Mouse (Mus musculus) spleen, postnatal 10 days (tissue): ENCODE data around the gene Fem1a.

Experiments
- DNase-seq, 2 experiments: peaks; one replicate each; pipeline ENCODE4 v3.0.0; 2021 to 2022; ENCODE audit warnings: low spot score in 2 of 2

The Fem1a gene

DNA sequence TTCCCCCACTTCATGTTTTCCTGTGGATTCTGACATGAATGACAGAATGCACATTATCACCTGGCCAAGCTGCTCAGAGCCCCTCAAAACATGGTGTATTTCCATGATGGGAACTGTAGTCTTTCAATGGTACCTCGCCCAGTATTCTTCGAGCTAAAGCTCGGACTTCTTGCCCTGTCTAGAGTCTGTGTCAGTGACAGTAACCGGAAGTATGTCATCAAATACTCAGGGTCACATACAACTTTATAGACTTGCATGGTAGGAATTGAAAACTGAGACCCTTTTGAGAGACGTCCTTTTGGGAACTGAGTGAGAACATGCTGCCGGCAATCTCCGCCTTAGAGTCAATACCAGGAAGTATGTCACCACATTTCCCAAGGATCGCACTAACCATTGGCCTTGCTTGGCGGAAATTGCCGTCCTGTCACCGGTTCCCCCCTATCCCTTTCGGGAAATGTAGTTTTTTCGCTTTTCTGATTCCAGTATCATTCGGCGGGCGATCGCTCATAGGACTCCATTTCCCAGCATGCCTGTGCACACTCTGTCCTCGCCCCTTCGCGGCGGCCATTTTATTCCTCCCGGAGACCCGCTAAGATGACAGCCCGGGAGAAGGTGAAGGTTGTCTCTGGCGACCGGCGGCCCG lies at the start of gene Fem1a:
TSS of gene Fem1a (plus strand) at position 572 of the 643 bp plus-strand sequence.
- peak; percentile 83 to 91 for DNase-seq

DNA sequence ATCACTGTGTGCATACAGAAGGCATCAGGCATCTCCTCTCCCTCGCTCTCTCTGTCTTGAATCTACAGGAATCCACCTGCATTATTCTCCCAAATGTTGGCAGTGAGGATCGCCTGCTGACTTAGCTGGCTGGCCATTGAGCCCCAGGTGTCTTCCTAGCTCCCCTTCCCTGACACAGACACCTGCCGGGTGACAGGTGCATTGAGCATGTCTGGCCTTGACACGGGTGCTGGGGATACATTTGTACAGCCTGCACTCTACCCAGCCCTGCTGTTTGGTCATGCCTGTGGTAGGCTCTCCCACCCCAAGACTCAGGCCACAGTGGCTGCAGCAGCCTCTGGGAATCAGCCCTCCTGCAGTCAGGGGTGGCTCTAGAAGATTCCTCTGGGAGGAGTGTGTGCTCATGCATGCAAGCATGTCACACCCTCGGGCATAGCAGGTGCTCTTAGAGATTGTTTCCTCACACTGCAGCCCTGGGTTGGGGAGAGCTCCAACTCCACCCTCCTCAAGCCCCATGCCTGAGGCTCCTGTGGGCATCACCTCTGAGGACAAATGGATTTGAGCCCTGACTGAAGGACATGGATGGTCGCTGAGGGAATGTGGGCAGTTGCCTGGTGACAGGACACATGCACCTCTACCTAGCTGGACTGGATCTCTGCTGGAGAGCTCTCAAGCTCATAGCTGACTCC lies 49.5 kb upstream of the Fem1a start:
- DNase-seq: no peak

DNA sequence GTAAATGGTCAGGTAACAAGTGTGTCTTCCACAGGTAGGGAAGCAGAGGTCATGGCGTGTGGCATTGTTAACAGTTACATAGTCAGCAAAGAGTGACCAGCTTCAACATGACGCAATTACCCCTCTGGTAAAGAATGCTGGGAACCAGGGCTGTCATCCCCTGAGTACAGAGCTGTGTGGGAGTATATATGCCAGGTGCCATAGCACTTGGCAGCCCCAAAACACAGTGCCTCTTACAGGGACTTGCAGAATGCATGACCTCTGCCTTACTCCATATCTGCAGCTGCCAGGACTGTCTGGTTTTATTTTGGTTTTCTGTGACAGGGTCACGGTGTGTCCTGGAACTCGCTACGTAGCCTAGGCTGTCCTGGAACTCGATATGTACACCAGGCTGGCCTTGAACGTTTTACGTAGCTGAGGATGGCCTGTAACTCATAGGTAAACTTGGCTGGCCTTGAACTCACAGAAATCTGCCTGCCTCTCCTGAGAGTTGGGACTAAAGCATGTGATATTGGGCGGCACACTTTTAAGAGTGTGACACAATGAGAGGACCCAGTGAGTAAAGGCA lies 48.6 kb upstream of the Fem1a start:
- no peak for DNase-seq

DNA sequence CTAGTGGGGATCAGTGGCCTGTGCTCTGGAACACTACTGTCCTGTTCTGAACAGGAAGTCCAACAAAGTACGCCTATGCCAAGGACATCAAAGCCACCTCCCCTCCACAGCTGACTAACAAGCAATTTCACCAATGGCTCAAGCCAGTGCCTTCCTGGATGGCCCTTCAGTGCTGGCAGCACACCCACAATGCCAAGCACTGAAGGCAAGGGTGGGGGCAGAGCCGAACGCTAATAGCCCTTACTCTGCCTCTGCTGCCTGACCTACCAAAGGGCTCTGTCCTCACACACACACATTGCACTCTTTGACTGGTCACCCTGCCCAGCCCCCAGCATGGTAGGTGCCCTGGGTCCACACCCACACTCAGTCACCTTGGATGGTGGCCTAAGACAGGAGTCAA lies 47.8 kb upstream of the Fem1a start:
- no peak for DNase-seq

GRCm38 (mm10) chr17:56211090-56211489 lies 45.5 kb upstream of the Fem1a start:
- no peak for DNase-seq

GRCm38 (mm10) chr17:56212676-56213075 lies 43.9 kb upstream of the Fem1a start:
- DNase-seq: no peak

DNA sequence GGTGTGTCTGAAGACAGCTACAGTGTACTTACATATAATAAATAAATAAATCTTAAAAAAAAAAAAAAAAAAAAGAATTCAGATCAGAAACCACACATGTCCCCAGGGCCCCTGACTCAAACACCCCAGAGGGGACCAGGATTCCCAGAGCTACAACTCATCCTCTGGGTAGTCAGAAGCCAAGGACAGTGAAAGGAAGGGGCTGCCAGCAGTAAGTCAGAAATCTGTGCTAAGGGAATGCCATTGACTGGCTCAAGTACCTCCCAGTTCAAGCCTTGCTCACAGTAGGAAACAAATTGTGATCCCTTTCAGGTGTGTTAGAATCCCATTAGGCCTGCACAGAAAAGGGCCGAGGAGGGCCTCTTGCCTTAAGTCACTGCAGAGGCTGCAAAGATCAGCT lies 42.4 kb upstream of the Fem1a start:
- DNase-seq: no peak

DNA sequence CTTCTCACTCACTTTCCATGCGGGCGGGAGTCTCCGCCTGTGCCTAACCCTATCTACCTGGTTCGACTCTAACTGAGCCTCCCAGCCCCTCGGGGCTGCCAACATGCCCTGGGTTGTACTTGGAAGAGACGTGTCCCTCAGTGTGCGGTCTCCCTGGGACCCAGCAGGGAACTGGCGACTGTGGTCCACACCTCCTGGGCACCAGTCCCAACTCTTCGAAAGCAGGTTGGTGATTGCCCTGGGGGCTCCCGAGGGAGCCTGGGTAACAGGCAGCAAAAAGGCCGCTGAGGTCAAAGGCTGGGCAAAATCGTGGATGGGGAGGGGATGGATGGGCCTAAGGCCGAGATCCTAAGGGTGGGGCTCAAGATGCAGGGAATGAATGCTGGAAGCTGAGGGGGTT lies 38.9 kb upstream of the Fem1a start:
- no peak for DNase-seq

DNA sequence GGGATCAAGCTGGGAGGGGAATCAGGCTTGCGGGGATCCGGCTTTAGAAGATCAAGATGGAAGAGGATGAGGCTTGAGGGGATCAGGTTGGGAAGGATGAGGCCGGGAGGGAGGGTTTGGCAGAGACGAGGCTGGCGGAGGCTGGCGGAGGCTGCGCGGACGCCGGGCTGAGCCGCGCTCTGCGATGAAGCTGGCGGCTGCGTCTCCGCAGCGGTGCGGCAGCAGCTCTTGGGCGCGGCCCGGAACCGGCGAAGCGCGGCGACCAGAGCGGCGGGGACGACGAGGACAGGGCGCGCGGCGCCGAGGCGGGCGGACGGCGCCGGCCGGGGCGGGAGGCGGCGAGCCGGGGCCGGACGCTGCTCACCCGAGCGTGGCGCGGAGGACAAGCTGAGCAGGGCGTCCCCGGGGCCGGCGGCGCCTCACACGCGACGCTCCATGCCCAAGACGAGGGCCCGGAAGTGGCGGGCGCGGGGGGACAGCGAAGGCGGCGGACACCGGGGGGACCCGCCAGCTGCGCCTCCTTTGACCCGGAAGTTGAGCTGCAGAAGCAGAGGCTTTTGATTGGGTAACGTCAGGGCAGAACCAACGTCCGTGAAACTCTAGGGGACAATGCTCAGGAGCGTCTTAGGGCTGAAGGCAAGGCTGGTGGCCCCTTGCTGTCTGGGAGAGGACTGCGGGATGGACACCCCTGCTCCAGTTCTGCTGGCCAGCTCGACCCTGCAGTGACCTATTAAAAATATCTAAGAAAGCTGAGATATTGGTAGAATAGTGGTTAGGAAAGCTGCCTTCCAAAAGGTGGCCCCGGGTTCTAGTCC lies 38.0 kb upstream of the Fem1a start, which contains the start of gene Dpp9:
TSS of gene Dpp9 (minus strand) at position 529 of the 815 bp plus-strand sequence.
- peak; percentile 78 to 87 for DNase-seq

DNA sequence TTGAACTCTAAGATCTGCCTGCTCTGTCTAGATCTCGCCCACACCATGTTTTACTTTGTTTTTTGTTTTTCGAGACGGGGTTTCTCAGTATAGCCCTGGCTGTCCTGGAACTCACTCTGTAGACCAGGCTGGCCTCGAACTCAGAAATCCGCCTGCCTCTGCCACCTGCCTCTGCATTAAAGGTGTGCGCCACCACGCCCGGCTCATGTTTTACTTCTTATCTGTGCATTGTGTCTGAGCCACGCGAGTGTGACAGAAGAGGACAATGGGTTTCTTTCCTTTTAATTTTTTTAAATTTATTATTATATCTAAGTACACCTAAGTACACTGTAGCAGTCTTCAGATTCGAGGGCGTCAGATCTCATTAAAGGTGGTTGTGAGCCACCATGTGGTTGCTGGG lies 37.4 kb upstream of the Fem1a start:
- no peak for DNase-seq

DNA sequence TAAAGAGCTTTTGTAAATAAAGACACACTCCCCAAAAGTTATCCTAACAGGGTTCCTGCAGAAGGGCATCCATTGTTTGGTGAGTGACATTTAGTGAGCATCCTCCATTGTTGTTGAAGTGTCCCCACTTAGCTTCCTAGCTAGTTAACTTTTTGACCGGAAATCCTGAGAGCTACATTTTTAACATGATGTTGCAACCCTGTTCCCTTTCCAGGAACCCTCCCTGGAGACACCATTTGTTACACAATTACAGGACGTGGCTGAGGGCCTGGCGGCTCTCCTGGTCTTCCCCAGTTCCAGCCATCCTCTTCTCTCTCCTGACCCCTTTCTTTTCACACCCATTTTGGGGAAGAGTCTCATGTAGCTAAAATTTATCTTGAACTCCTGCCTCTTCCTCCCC lies 36.8 kb upstream of the Fem1a start:
- DNase-seq: no peak

GRCm38 (mm10) chr17:56224916-56225315 lies 31.7 kb upstream of the Fem1a start:
- DNase-seq: no peak

- no peak for DNase-seq
Measured at GRCm38 (mm10) chr17:56226566-56226965, 30.0 kb upstream of the Fem1a start.

- no peak for DNase-seq
Measured at GRCm38 (mm10) chr17:56229943-56230342, 26.7 kb upstream of the Fem1a start.

- no peak for DNase-seq
Measured at GRCm38 (mm10) chr17:56233389-56233788, 23.2 kb upstream of the Fem1a start.

DNA sequence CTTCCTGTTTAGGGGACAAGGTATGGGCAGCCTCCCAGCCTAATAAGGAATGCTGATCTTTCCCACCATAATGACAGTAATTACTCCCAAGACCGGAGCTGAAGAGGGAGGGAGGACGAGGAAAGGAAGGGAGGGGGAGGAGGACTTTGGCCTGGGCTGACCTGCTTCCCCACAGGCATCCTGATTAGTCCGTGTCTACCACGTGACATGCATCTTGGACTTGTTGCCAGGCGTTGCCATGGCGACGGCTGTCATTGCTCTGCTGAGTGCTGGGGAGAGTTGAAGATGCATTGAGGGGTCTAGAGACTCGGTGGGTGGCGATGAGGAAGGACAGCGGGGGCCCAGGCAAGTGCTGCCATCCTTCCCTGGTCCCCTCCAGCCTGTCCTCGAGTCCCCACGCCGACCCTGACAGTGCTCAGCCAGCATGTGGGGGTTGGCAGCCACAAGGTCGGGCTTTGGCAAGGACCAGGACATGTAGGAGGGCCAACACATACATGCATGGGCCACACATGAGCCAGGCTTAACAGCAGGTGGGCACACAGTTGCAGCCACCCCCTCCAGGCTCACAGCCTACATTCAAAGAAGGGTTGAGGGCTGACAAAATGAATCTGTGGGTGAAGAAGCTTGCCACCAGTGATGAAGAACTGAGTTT lies 22.7 kb upstream of the Fem1a start:
- DNase-seq: no peak

DNA sequence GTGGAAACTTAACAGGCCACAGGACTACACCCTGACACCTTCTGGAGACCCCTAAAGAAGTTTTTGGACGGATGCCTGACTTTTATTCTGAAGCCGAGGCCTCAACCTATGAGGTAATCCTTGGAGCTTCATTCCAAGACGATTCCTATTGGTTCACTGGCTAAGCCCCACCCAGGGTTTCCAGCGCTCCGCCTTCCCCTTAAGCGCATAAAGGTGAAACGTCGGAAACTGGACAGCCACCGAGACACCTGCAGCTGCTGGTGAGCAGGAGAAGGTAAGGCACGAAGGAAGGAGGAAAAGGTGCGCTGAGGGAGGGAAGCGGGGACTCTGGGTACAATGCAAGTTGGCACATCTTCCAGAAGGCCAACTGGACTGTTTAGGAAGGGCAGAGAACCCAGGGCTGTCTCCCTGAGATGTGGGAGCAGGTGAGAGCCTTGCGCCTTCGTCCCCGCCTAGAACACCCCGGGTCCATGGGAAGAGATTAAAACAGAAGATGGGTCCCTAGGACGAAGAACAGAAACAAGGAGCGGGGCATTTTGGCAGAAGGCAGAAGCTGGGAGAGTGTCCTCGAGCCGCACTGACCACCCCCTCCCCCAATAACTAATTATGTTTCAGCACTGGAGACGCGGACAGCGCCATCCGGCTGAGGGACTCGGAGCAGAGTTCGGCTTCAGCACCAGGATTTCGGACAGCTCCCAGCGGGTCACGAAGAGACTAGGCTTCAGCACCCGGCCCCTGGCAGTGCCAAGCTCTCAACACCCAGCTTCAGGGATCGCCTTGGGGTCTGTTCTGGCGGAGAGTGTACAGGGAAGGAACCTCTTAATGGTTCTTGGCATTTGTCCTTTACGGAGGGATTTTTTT lies 14.8 kb upstream of the Fem1a start:
- DNase-seq: peak; percentile 76 to 94

DNA sequence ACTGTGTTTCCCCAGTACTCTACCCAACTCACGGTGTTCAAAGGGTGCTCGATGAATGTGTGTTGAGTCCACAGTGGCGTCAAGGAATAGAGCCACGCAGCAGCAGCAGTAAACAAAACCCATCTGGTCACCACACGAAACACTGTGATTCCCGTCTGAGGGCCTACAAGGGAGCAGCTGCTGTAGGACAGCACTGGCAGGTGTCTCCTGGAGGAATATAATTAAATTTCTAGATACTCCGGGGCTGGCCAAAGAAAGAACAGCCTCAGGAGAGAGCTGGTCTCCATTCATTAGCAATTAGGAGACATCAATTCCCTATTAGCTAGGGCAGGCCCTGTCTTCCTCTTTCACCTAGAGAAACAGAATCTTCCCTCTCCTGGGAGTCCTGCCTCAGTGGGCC lies 11.0 kb upstream of the Fem1a start:
- DNase-seq: no peak

- peak; percentile 59 to 84 for DNase-seq
Measured at GRCm38 (mm10) chr17:56251136-56251829, 5.3 kb upstream of the Fem1a start.

DNA sequence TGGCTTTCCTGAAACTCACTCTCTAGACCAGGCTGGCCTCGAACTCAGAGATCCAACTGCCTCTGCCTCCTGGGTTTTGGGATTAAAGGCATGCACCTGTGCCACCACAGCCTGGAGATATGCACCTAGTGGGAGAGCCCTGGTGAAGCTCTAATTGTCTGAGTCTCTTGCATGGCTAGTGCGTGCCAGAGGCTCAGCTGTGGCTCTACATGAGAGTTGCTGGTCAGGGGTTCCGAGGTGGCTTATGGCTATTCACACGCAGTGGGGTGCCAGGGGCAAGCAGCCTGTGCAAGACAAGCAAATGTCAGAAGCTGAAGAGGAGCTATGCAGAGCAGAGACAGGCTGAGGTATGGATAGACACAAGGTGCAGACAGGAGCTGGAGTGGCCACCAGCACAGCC lies 1.9 kb upstream of the Fem1a start:
- DNase-seq: no peak
